Mouse (Mus musculus) forebrain, embryonic 16.5 days (tissue): ENCODE measurements around the gene 4833439L19Rik. TPM values are rescaled to one million over a fixed set of nuclear protein-coding genes. Genes with fewer than 3 reads are reported as not detected.

Experiments
- ATAC-seq: fragments of 200-750 bp; cut with Nextera tagmentation; 2 replicates; pipeline ENCODE4 v1.8.0; 2017; ENCODE audit warnings: mild to moderate bottlenecking, moderate library complexity
- H3K27ac ChIP-seq: fragments of 300-500 bp; sonication (generic); 2 replicates; pipeline ENCODE4 v1.5.1; 2014; ENCODE audit warnings: low read length, control low read depth
- H3K27me3 ChIP-seq: fragments of 300-500 bp; sonication (generic); replicated peaks from 2 replicates; pipeline ENCODE4 v1.6.1; 2014; ENCODE audit warnings: low read length; ENCODE audit not compliant: control insufficient read depth, insufficient read depth
- H3K36me3 ChIP-seq: fragments of 300-500 bp; sonication (generic); 2 replicates; pipeline ENCODE4 v1.6.1; 2014; ENCODE audit not compliant: control insufficient read depth, insufficient read depth
- H3K4me1 ChIP-seq: fragments of 300-500 bp; sonication (generic); replicated peaks from 2 replicates; pipeline ENCODE4 v1.6.1; 2014; ENCODE audit warnings: low read length; ENCODE audit not compliant: control insufficient read depth, insufficient read depth
- H3K4me2 ChIP-seq: fragments of 300-500 bp; sonication (generic); 2 replicates; pipeline ENCODE4 v1.6.1; 2014; ENCODE audit warnings: mild to moderate bottlenecking, low read length, control low read depth
- H3K4me3 ChIP-seq: fragments of 300-500 bp; sonication (generic); replicated peaks from 2 replicates; pipeline ENCODE4 v1.5.1; 2014; ENCODE audit warnings: mild to moderate bottlenecking, low read length, control low read depth
- H3K9ac ChIP-seq: fragments of 300-500 bp; sonication (generic); replicated peaks from 2 replicates; pipeline ENCODE4 v1.6.1; 2014; ENCODE audit warnings: low read depth, low read length, control low read depth
- H3K9me3 ChIP-seq: fragments of 300-500 bp; sonication (generic); 2 replicates; pipeline ENCODE4 v1.6.1; 2016; ENCODE audit warnings: low read length; ENCODE audit not compliant: control insufficient read depth
- WGBS: fragments of 180-500 bp; shearing (Covaris S2); extraction: QIAGEN DNeasy Blood & Tissue Kit; methylation state at CpG from one replicate; pipeline ENCODE4 v1.1.7; 2014; 5-methylcytosine and 5-hydroxymethylcytosine counted together
- polyA plus RNA-seq: library from polyadenylated mRNA; unstranded; fragments of >200 nt; fragmentation: Nextera tagmentation; extraction: Ambion mirVana; gene quantifications from 2 replicates; pipeline ENCODE4 v1.2.1, GENCODE M21; 2015

4833439L19Rik gene
- polyA plus RNA-seq, 1 experiment from 2014 or later: 310 TPM

DNA sequence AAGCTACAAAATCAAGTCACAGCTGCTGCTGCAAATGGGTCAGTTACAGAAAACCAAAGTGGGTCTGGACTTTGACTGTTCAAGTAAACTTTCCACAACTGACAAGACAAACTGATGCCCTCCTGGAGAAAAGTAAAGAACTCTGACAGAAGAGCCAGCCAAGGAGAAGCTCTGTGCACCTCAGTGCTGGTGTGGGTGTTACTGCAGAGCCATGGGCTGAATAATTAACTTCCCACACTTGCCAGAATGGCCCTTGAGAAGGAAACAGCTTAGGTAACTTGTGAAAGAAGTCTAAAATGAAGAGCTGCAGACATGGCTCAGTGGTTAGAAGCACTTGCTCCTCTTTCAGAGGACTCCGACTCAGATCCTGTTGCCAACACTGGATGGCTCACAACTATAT is 7.6 kb downstream of the 4833439L19Rik start:
- 100% methylated on average over 1 of the region's 1 CpGs for WGBS
- Histone ChIP-seq H3K4me2 (no peak overlapping the region), H3K27ac (no peak overlapping the region), H3K4me3 (no peak overlapping the region), H3K36me3 (peaks cover 38% of the 10 kb centered on the region), H3K27me3 (no peaks in the 10 kb centered on the region), H3K9ac (no peak overlapping the region), H3K4me1 (0 out of 2 replicates have a peak, but pooled peaks cover 2% of the 10 kb centered on the region), H3K9me3 (no peaks in the 10 kb centered on the region)
- ATAC-seq: no peak

- H3K4me3 ChIP-seq: no peak overlapping the region
- H3K36me3 ChIP-seq: peaks cover 38% of the 10 kb centered on the region
- no peaks in the 10 kb centered on the region for H3K9me3 ChIP-seq
- no peak overlapping the region for H3K9ac ChIP-seq
- H3K27ac ChIP-seq: no peak overlapping the region
- ATAC-seq: no peak
- 73% methylated on average over 3 of the region's 3 CpGs for WGBS
- H3K4me1 ChIP-seq: 0 out of 2 replicates have a peak, but pooled peaks cover 2% of the 10 kb centered on the region
- no peak overlapping the region for H3K4me2 ChIP-seq
- no peaks in the 10 kb centered on the region for H3K27me3 ChIP-seq
These were observed 8.4 kb downstream of the 4833439L19Rik start for GRCm38 (mm10) chr13:54556796-54557195.

- no peaks in the 10 kb centered on the region for H3K9me3 ChIP-seq
- no peak overlapping the region for H3K4me3 ChIP-seq
- peaks cover 38% of the 10 kb centered on the region for H3K36me3 ChIP-seq
- no peak overlapping the region for H3K9ac ChIP-seq
- no peaks in the 10 kb centered on the region for H3K27me3 ChIP-seq
- no peak overlapping the region for H3K27ac ChIP-seq
- 0 out of 2 replicates have a peak, but pooled peaks cover 2% of the 10 kb centered on the region for H3K4me1 ChIP-seq
- ATAC-seq: no peak
- WGBS: 93% methylated on average over 9 of the region's 9 CpGs
- no peak overlapping the region for H3K4me2 ChIP-seq
These were observed 9.1 kb downstream of the 4833439L19Rik start for GRCm38 (mm10) chr13:54556176-54556575.

DNA sequence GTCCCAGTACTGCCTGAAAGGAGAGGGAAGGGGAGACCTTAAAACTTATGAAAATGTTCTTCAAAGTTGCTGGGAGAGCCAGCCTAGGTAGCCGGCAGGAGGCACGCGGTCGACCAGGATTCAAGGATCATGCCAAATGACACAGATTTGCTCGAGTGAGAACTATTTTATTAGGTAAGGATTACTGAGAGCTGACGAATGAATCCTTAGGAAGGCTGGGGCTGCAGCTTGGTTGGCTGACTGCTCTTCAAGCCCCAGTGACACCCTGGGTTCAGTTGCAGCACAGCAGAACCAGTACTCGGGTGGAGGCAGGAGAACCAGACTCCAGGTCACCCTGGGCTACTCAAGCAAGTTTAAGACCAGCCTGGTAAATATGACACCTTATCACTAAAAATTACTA is 17.2 kb downstream of the 4833439L19Rik start:
- Histone ChIP-seq H3K27ac (no peak overlapping the region), H3K4me2 (no peak overlapping the region), H3K9me3 (no peaks in the 10 kb centered on the region), H3K36me3 (peaks cover 31% of the 10 kb centered on the region), H3K9ac (no peak overlapping the region), H3K4me3 (no peak overlapping the region), H3K4me1 (no peaks in the 10 kb centered on the region), H3K27me3 (no peaks in the 10 kb centered on the region)
- 88% methylated on average over 7 of the region's 7 CpGs for WGBS
- no peak for ATAC-seq

GRCm38 (mm10) chr13:54532134-54532533 is 33.1 kb downstream of the 4833439L19Rik start:
- H3K27me3 ChIP-seq: no peaks in the 10 kb centered on the region
- H3K4me2 ChIP-seq: no peak overlapping the region
- no peak for ATAC-seq
- H3K27ac ChIP-seq: no peak overlapping the region
- H3K36me3 ChIP-seq: peaks cover 40% of the 10 kb centered on the region
- H3K4me1 ChIP-seq: no peaks in the 10 kb centered on the region
- no peaks in the 10 kb centered on the region for H3K9me3 ChIP-seq
- H3K9ac ChIP-seq: no peak overlapping the region
- no peak overlapping the region for H3K4me3 ChIP-seq

- Histone ChIP-seq H3K4me3 (no peak overlapping the region), H3K9me3 (no peaks in the 10 kb centered on the region), H3K9ac (no peak overlapping the region), H3K36me3 (peaks cover 45% of the 10 kb centered on the region), H3K27me3 (no peaks in the 10 kb centered on the region), H3K4me1 (no peaks in the 10 kb centered on the region), H3K4me2 (no peak overlapping the region), H3K27ac (no peak overlapping the region)
- WGBS: 88% methylated on average over 6 of the region's 6 CpGs
- no peak for ATAC-seq
These were observed 38.1 kb downstream of the 4833439L19Rik start for GRCm38 (mm10) chr13:54527140-54527539.

DNA sequence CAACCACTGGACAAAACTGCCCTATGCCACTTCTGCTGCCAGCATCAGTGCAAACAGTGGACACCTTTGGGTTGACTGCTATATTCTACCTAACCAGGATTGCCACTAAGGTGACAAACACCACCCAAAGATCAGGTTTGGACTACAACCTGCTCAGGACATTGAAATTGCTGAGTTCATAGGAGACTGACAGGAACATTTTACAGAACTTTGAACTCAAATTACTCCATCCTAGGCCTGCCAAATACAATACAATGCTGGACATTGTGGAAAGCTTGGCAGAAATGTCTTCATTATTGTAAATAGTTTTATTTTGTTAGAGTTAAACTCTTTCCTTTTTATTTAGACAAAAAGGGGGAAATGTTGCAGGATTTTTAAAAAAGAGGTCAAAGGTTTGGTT is 44.1 kb downstream of the 4833439L19Rik start:
- Histone ChIP-seq H3K4me2 (no peak overlapping the region), H3K4me1 (no peaks in the 10 kb centered on the region), H3K27ac (no peak overlapping the region), H3K9me3 (no peaks in the 10 kb centered on the region), H3K27me3 (no peaks in the 10 kb centered on the region), H3K36me3 (peaks cover 14% of the 10 kb centered on the region), H3K4me3 (no peak overlapping the region), H3K9ac (no peak overlapping the region)
- no peak for ATAC-seq

- no peak for ATAC-seq
- H3K27me3 ChIP-seq: no peaks in the 10 kb centered on the region
- peaks cover 11% of the 10 kb centered on the region for H3K36me3 ChIP-seq
- no peaks in the 10 kb centered on the region for H3K4me1 ChIP-seq
- no peak overlapping the region for H3K27ac ChIP-seq
- 96% methylated on average over 4 of the region's 4 CpGs for whole genome bisulfite sequencing
- H3K4me3 ChIP-seq: no peak overlapping the region
- no peak overlapping the region for H3K4me2 ChIP-seq
- H3K9ac ChIP-seq: no peak overlapping the region
- peaks cover 5% of the 10 kb centered on the region; the same call in 1 of the 2 replicates for H3K9me3 ChIP-seq
These were observed 45.0 kb downstream of the 4833439L19Rik start for GRCm38 (mm10) chr13:54520221-54520620.

- H3K4me2 ChIP-seq: no peak overlapping the region
- no peaks in the 10 kb centered on the region for H3K9me3 ChIP-seq
- 86% methylated on average over 1 of the region's 1 CpGs for WGBS
- ATAC-seq: no peak
- no peaks in the 10 kb centered on the region; the same call in 1 of the 2 replicates for H3K36me3 ChIP-seq
- H3K27me3 ChIP-seq: no peaks in the 10 kb centered on the region
- H3K9ac ChIP-seq: no peak overlapping the region
- H3K4me3 ChIP-seq: no peak overlapping the region
- H3K27ac ChIP-seq: no peak overlapping the region
- peaks cover 15% of the 10 kb centered on the region for H3K4me1 ChIP-seq
These were observed 59.3 kb downstream of the 4833439L19Rik start for GRCm38 (mm10) chr13:54505920-54506319.

DNA sequence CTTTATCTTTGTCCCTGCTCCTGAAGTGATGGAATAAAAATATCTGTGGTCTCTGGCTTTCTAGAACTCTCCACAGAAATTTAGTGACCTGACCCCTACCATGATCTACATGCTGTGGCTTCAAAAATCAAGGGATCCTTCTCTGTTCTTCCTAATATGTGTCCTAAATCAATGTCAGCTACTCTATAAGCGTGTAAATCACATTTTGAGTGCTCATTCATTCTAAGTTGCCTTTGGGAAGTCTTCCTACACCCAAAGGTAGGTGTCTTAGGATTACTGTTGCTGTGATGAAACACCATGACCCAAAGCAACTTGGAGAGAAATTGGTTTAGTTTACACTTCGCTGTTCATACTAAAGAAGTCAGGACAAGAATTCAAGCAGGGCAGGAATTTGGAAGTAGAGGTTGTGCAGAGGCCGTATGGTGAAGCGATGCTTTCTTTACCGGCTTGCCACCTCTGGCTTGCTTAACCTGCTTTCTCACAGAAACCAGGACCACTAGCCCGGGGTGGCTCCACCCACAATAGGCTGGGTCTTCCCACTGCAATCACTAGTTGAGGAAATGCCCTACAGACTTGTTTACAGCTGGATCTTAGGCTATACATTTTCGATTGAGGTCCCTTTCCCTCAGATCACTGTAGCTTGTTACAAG is 60.5 kb downstream of the 4833439L19Rik start:
- H3K36me3 ChIP-seq: no peaks in the 10 kb centered on the region
- no peaks in the 10 kb centered on the region for H3K9me3 ChIP-seq
- H3K27me3 ChIP-seq: no peaks in the 10 kb centered on the region
- 43% methylated on average over 7 of the region's 7 CpGs for WGBS
- H3K4me3 ChIP-seq: peak overlapping the region; percentile 84
- H3K4me1 ChIP-seq: peaks cover 15% of the 10 kb centered on the region
- H3K9ac ChIP-seq: peak overlapping the region; percentile 94
- H3K4me2 ChIP-seq: peak overlapping the region; percentile 83
- H3K27ac ChIP-seq: peak overlapping the region; percentile 78
- no peak for ATAC-seq
